Mouse (Mus musculus) midbrain, embryonic 16.5 days (tissue): ENCODE results near the gene Lamp2. TPM values are rescaled to one million over a fixed set of nuclear protein-coding genes. Genes with fewer than 3 reads are reported as not detected.
"Not testable (repeated sequence)": the region's sequence is repeated elsewhere in the genome, so short reads cannot be mapped to it uniquely, and the experiment has no call there.

Source experiments
- ATAC-seq: fragments of 200-750 bp; cut with Nextera tagmentation; 2 replicates; pipeline ENCODE4 v1.8.0; 2017; ENCODE audit warnings: moderate TSS enrichment
- H3K27ac ChIP-seq: fragments of 300-500 bp; sonication (generic); 2 replicates; pipeline ENCODE4 v1.5.1; 2014; ENCODE audit warnings: mild to moderate bottlenecking, low read length, mixed read lengths
- H3K27me3 ChIP-seq: fragments of 300-500 bp; sonication (generic); 2 replicates; pipeline ENCODE4 v1.6.1; 2014; ENCODE audit warnings: low read depth, low read length, mixed read lengths; ENCODE audit not compliant: control insufficient read depth, insufficient read depth
- H3K36me3 ChIP-seq: fragments of 300-500 bp; sonication (generic); 2 replicates; pipeline ENCODE4 v1.6.1; 2014; ENCODE audit warnings: mild to moderate bottlenecking, low read length, moderate library complexity, mixed read lengths; ENCODE audit not compliant: control insufficient read depth, insufficient read depth
- H3K4me1 ChIP-seq: fragments of 300-500 bp; sonication (generic); 2 replicates; pipeline ENCODE4 v1.6.1; 2014; ENCODE audit warnings: mild to moderate bottlenecking, low read length, mixed read lengths; ENCODE audit not compliant: control insufficient read depth, insufficient read depth
- H3K4me2 ChIP-seq: fragments of 300-500 bp; sonication (generic); 2 replicates; pipeline ENCODE4 v1.6.1; 2014; ENCODE audit warnings: mild to moderate bottlenecking, low read length, mixed read lengths
- H3K4me3 ChIP-seq: fragments of 300-500 bp; sonication (generic); 2 replicates; pipeline ENCODE4 v1.5.1; 2014; ENCODE audit warnings: low read depth, mild to moderate bottlenecking, low read length, moderate library complexity, mixed read lengths
- H3K9ac ChIP-seq: fragments of 300-500 bp; sonication (generic); 2 replicates; pipeline ENCODE4 v1.6.1; 2014; ENCODE audit warnings: low read depth, low read length, mixed read lengths
- H3K9me3 ChIP-seq: fragments of 300-500 bp; sonication (generic); replicated peaks from 2 replicates; pipeline ENCODE4 v1.6.1; 2014; ENCODE audit warnings: mild to moderate bottlenecking, low read length, mixed read lengths; ENCODE audit not compliant: control insufficient read depth, poor library complexity, severe bottlenecking
- WGBS: fragments of 180-500 bp; shearing (Covaris S2); extraction: QIAGEN DNeasy Blood & Tissue Kit; methylation state at CpG from one replicate; pipeline ENCODE4 v1.1.7; 2014; 5-methylcytosine and 5-hydroxymethylcytosine counted together
- polyA plus RNA-seq: library from polyadenylated mRNA; unstranded; fragments of >200 nt; fragmentation: Nextera tagmentation; extraction: Ambion mirVana; gene quantifications from 2 replicates; pipeline ENCODE4 v1.2.1, GENCODE M21; 2015

The Lamp2 gene
- polyA plus RNA-seq, 1 experiment from 2014 or later: 55.4 TPM

DNA sequence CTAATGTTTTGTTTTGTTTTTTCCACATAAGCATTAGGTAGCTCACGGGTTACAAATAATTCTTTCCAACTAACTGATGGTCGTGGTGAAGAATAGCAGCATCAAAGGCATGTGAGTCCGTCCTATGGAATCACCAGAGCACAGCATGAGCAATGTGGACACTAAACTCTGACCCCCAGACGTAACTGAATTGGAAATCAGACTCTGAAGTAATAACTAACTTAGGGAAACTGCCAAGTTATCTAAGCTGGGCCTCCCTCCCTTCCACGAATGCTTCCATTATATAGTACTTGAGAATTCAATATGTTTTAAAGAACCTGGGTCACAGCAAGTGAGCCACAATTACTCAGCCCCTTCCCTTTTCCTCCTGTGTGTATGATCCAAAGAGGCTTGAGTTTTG is 53.3 kb downstream of the Lamp2 start:
- Histone ChIP-seq H3K9me3 (no peaks in the 10 kb centered on the region), H3K27ac (no peak overlapping the region), H3K9ac (no peak overlapping the region), H3K4me3 (no peak overlapping the region), H3K27me3 (no peaks in the 10 kb centered on the region), H3K4me1 (no peaks in the 10 kb centered on the region), H3K36me3 (no peaks in the 10 kb centered on the region), H3K4me2 (no peak overlapping the region)
- no peak for ATAC-seq
- 75% methylated on average over 5 of the region's 5 CpGs for WGBS

DNA sequence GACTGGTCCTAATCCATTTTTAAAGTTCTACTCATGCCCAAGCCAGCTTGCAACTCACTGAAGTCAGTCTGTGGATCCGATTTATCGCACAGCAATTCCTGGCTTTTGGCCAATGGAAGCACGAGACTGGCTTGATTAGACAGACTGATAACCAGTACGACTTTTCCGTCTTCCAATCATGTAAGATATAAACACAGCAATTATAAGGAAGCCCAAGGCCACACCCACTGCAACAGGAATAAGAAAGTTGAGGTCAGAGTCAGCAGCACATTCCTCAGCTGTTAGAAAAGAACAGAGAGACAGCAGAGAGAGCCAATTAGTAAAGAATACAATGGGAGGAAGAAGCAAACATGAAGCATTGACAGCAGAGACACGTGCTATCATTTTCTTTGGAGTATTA is 54.2 kb downstream of the Lamp2 start:
- Histone ChIP-seq H3K36me3 (no peaks in the 10 kb centered on the region), H3K9ac (no peak overlapping the region), H3K4me3 (no peak overlapping the region), H3K4me2 (no peak overlapping the region), H3K9me3 (no peaks in the 10 kb centered on the region), H3K27ac (no peak overlapping the region), H3K4me1 (no peaks in the 10 kb centered on the region; the same call in 1 of the 2 replicates), H3K27me3 (no peaks in the 10 kb centered on the region)
- WGBS: 71% methylated on average over 6 of the region's 6 CpGs
- ATAC-seq: no peak

DNA sequence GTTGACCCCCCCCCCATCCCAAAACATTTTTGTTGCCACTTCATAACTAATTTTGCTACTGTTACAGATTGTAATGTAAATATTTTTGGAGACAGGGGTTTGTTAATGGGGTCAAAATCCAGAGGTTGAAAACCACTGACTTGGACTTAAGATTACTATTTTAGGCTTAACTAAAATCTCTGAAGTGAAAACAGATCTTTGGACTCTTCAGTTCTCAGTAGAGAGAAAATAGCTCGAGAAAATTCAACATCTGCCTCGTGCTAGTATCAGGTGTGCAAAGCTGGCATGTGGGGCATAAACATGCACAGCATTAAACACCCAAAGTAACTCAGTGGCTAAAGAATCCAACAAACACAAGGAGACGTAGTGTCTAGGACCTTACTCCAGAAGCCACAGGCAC is 55.6 kb downstream of the Lamp2 start:
- Histone ChIP-seq H3K9ac (no peak overlapping the region), H3K36me3 (no peaks in the 10 kb centered on the region), H3K4me2 (no peak overlapping the region), H3K4me3 (no peak overlapping the region), H3K4me1 (no peaks in the 10 kb centered on the region; the same call in 1 of the 2 replicates), H3K9me3 (no peaks in the 10 kb centered on the region), H3K27me3 (no peaks in the 10 kb centered on the region), H3K27ac (no peak overlapping the region)
- 90% methylated on average over 3 of the region's 3 CpGs for WGBS
- no peak for ATAC-seq

DNA sequence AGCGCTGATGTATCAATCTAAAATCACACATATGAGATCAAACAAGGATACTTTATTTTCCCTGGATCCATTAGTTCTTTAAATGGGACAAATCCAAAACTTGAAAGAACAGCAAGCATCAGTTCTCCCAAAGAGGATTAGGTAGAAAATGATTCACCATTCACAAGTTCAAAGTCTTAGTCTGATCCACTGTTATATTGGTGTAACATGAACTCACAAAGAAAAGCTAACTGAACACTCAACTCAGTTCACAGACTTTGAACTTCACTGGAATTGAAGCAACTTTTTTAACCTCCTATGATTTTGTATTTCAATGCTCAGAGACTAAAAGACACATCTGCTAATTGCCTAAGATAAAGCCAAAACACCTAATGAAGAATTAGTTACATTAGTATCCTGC is 56.6 kb downstream of the Lamp2 start:
- Histone ChIP-seq H3K4me3 (no peak overlapping the region), H3K27me3 (no peaks in the 10 kb centered on the region), H3K9me3 (no peaks in the 10 kb centered on the region), H3K27ac (no peak overlapping the region), H3K36me3 (no peaks in the 10 kb centered on the region), H3K9ac (no peak overlapping the region), H3K4me1 (no peaks in the 10 kb centered on the region; the same call in 1 of the 2 replicates), H3K4me2 (no peak overlapping the region)
- 92% methylated on average over 1 of the region's 1 CpGs for WGBS
- ATAC-seq: no peak

DNA sequence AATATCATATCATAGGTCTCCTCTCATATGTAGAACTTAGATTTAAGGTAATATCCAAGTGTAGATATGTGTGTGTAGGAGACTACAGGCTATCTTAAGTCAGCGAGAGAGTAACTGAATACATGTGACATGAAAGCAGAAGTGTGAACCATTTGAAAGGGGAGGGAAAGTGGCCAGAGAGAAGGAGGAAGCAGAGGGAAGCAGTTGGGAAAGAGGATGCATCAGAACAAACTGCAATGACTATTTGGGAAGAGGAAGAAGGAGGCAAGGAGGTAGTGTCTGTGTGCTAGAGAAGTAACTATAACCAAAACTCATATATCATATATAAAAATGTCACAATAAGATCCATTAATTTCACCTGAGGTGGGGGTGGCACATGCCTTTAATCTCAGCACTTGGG is 83.1 kb downstream of the Lamp2 start:
- H3K36me3 ChIP-seq, H3K4me3 ChIP-seq, H3K4me2 ChIP-seq, H3K9me3 ChIP-seq, H3K27ac ChIP-seq, H3K4me1 ChIP-seq, H3K27me3 ChIP-seq, ATAC-seq, H3K9ac ChIP-seq: not testable (repeated sequence)
- WGBS: 80% methylated on average over 1 of the region's 1 CpGs

DNA sequence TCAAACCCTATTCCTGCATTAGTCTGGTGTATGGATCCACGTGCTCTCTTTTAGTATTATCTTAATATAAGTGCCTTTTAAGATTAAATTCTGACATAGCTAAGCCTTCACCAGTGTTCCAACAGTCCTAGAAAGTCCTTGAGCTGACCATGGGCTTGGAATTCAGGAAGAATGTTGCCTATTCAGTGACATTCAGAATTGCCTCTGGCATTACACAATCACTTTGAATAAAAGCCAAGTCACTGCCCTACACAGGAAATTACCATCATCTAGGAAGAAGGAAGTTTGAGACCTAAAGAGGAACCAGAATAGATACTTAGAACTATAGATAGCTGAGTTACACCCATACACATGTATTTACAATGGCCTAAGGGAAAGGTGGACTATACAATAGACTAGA is 91.6 kb downstream of the Lamp2 start:
- 52% methylated on average over 1 of the region's 1 CpGs for WGBS
- not testable (repeated sequence) for ATAC-seq, H3K4me1 ChIP-seq, H3K9me3 ChIP-seq, H3K4me3 ChIP-seq, H3K4me2 ChIP-seq, H3K27me3 ChIP-seq, H3K9ac ChIP-seq, H3K36me3 ChIP-seq, H3K27ac ChIP-seq

DNA sequence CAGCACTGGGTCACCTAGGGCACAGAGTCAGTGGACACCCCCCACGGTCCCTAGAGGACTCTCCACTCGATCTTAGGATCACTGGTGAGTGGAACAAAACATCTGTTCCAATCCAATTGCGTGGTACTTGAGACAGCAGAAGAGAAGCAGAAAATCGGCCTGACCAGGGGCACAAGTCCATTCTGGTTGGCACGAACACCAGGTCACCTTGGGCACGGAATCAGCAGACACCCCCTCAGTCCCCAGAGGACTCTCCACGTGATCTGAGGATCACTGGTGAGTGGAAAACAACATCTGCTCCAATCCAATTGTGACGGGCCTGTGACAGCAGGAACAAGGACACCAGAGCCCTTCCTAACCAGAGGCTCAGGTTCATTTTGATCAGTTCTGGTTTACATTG is 94.2 kb downstream of the Lamp2 start:
- H3K9me3 ChIP-seq: no peaks in the 10 kb centered on the region
- H3K4me2 ChIP-seq: no peak overlapping the region
- no peaks in the 10 kb centered on the region for H3K27me3 ChIP-seq
- no peak overlapping the region for H3K27ac ChIP-seq
- H3K4me1 ChIP-seq: no peaks in the 10 kb centered on the region
- no peak for ATAC-seq
- 72% methylated on average over 8 of the region's 8 CpGs for WGBS
- no peak overlapping the region for H3K9ac ChIP-seq
- no peaks in the 10 kb centered on the region for H3K36me3 ChIP-seq
- no peak overlapping the region for H3K4me3 ChIP-seq

Other genes starting within 250 kb of the Lamp2 start
- gene Tmem255a, start 204.0 kb downstream of the Lamp2 start, polyA plus RNA-seq: 24.1 and 24.4 TPM in 2 replicates
- not detected in 2 replicates for gene Atp1b4, start 140.3 kb downstream of the Lamp2 start, polyA plus RNA-seq
- 17.2 and 17.4 TPM in 2 replicates for gene Cul4b, start 119.7 kb upstream of the Lamp2 start, polyA plus RNA-seq
- 173 and 181 TPM in 2 replicates for gene Mcts1, start 144.1 kb upstream of the Lamp2 start, polyA plus RNA-seq
- 28.3 and 31.3 TPM in 2 replicates for gene C1galt1c1, start 178.6 kb upstream of the Lamp2 start, polyA plus RNA-seq